Mouse (Mus musculus) ES-E14 (cell line): ENCODE results near the gene Soga3.

Experiments
- CHD2 ChIP-seq: IDR thresholded peaks from 2 replicates; pipeline ENCODE4 v1.6.1; 2014; ENCODE audit warnings: mild to moderate bottlenecking, low read depth, low read length, inconsistent platforms
- HCFC1 ChIP-seq: IDR thresholded peaks from 2 replicates; pipeline ENCODE4 v1.6.1; 2012; ENCODE audit warnings: low read length, inconsistent platforms, borderline replicate concordance; ENCODE audit not compliant: insufficient read depth
- MAFK ChIP-seq: IDR thresholded peaks from 2 replicates; pipeline ENCODE4 v1.6.1; 2014; ENCODE audit warnings: mild to moderate bottlenecking, low read depth, low read length, inconsistent platforms; ENCODE audit not compliant: insufficient read depth
- ZC3H11A ChIP-seq: IDR thresholded peaks from 2 replicates; pipeline ENCODE4 v1.6.1; 2012; ENCODE audit warnings: low read depth, mild to moderate bottlenecking, inconsistent platforms, low read length, borderline replicate concordance
- ZNF384 ChIP-seq: IDR thresholded peaks from 2 replicates; pipeline ENCODE4 v1.6.1; 2012; ENCODE audit warnings: low read depth, low read length, inconsistent platforms

- no peak for TF ChIP-seq ZNF384
- no peak for TF ChIP-seq HCFC1
- no peak for TF ChIP-seq CHD2
- no peak for TF ChIP-seq MAFK
- TF ChIP-seq ZC3H11A, result no peak
Measured at GRCm38 (mm10) chr10:29155304-29155703, 11.7 kb downstream of the Soga3 start.
